Mouse (Mus musculus): ENCODE measurements around the gene Bst2. TPM values are rescaled to one million over a fixed set of nuclear protein-coding genes. Genes with fewer than 3 reads are reported as not detected.

Bst2 gene
- polyA plus RNA-seq, 1 experiment, result 371 TPM

DNA sequence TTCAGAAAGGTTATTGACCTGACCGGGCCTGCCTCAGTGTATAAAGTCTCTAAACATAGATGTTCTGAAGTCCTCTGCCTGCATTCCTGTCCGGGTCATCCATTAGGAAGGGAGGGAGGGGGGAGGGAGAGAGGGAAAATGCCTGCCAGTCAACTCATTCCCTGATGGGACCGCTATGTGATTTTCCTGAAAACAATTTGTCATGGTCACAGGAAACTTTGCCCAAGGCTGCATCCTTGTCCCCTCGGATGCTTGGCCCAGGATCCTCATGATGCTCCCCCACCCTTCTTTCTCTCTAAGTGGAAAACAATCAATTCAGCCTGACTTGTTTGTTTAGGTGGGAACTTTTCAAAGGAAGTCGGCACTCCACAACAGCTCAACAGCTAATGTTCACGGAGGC is 20.5 kb downstream of the Bst2 start:
- TF ChIP-seq CTCF (IDR thresholded peaks at IDR 0.05; ENCODE audit: extremely low read depth, insufficient read depth, insufficient read length, insufficient replicate concordance), result no peak
- no peak for TF ChIP-seq POLR2A (IDR thresholded peaks at IDR 0.05; ENCODE audit: low read depth, low read length)
- DNase-seq (ENCODE audit: low read depth in 1 of 2, low spot score in 2 of 2), result no peak

GRCm38 (mm10) chr8:71515043-71515442 is 22.2 kb downstream of the Bst2 start:
- Histone ChIP-seq H3K36me3 (ENCODE audit: control insufficient read depth, insufficient read depth, low read length) (no peaks in the 10 kb centered on the region), H3K27ac (ENCODE audit: insufficient read depth, low read length) (no peak overlapping the region), H3K4me3 (ENCODE audit: extremely low read depth, insufficient read depth, insufficient read length) (no peak overlapping the region), H3K4me1 (ENCODE audit: control insufficient read depth, insufficient read depth, insufficient read length) (no peaks in the 10 kb centered on the region), H3K27me3 (ENCODE audit: control insufficient read depth, insufficient read depth, low read length) (no peaks in the 10 kb centered on the region)
- 84% methylated on average over 5 of the region's 5 CpGs for WGBS
- TF ChIP-seq CTCF (IDR thresholded peaks at IDR 0.05; ENCODE audit: extremely low read depth, insufficient read depth, insufficient read length, insufficient replicate concordance) (no peak), POLR2A (IDR thresholded peaks at IDR 0.05; ENCODE audit: low read depth, low read length) (no peak)
- DNase-seq (ENCODE audit: low read depth in 1 of 2, low spot score in 2 of 2), result no peak

More for the DNA sequence above, 20.5 kb downstream of the Bst2 start:
- Histone ChIP-seq H3K4me3 (ENCODE audit: extremely low read depth, insufficient read depth, insufficient read length) (no peak overlapping the region), H3K4me1 (ENCODE audit: control insufficient read depth, insufficient read depth, insufficient read length) (no peaks in the 10 kb centered on the region), H3K36me3 (ENCODE audit: control insufficient read depth, insufficient read depth, low read length) (no peaks in the 10 kb centered on the region), H3K27me3 (ENCODE audit: control insufficient read depth, insufficient read depth, low read length) (no peaks in the 10 kb centered on the region), H3K27ac (ENCODE audit: insufficient read depth, low read length) (no peak overlapping the region)
- WGBS, result 75% methylated on average over 6 of the region's 6 CpGs

GRCm38 (mm10) chr8:71513018-71513754 is 24.1 kb downstream of the Bst2 start:
- TF ChIP-seq CTCF (IDR thresholded peaks at IDR 0.05; ENCODE audit: extremely low read depth, insufficient read depth, insufficient read length, insufficient replicate concordance), result no peak
- no peak for TF ChIP-seq POLR2A (IDR thresholded peaks at IDR 0.05; ENCODE audit: low read depth, low read length)
- no peak for DNase-seq (ENCODE audit: low read depth in 1 of 2, low spot score in 2 of 2)
- H3K27ac ChIP-seq (ENCODE audit: insufficient read depth, low read length), result no peak overlapping the region
- no peaks in the 10 kb centered on the region for H3K36me3 ChIP-seq (ENCODE audit: control insufficient read depth, insufficient read depth, low read length)
- no peaks in the 10 kb centered on the region for H3K4me1 ChIP-seq (ENCODE audit: control insufficient read depth, insufficient read depth, insufficient read length)
- H3K27me3 ChIP-seq (ENCODE audit: control insufficient read depth, insufficient read depth, low read length), result no peaks in the 10 kb centered on the region
- no peak overlapping the region for H3K4me3 ChIP-seq (ENCODE audit: extremely low read depth, insufficient read depth, insufficient read length)
- WGBS, result 32% methylated on average over 14 of the region's 15 CpGs

DNA sequence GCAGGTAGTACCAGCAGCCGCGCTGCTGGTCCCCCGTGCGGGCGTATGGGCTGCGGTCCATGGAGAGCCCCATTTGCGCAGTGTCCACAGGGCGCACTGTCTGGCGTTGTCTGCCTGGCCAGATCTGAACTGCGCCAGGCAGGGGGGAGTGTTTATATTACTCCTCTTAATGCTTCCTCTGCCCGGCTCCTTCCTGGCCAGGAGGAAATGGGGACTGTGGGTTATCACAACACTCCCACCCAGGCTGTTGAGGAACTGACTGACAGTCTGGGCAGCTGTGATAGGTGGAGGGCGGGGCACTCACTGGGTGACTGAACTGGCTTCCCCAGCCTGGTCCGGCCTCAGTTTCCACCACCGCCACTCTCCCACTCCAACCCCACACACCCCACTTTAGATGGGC is 25.6 kb downstream of the Bst2 start, which contains the start of gene Plvap:
TSS of gene Plvap (minus strand) at position 109 of the 400 bp plus-strand sequence.
- H3K4me3 ChIP-seq (ENCODE audit: extremely low read depth, insufficient read depth, insufficient read length), result peak within 1 kb of the TSS; percentile 23; the same call in 1 of the 2 replicates
- H3K36me3 ChIP-seq (ENCODE audit: control insufficient read depth, insufficient read depth, low read length), result no peaks in the 10 kb centered on the region
- WGBS, result 6% methylated on average over 14 of the region's 14 CpGs
- peak within 1 kb of the TSS; percentile 1; the same call in 1 of the 2 replicates for H3K27ac ChIP-seq (ENCODE audit: insufficient read depth, low read length)
- TF ChIP-seq POLR2A (IDR thresholded peaks at IDR 0.05; ENCODE audit: low read depth, low read length), result no peak
- no peak for TF ChIP-seq CTCF (IDR thresholded peaks at IDR 0.05; ENCODE audit: extremely low read depth, insufficient read depth, insufficient read length, insufficient replicate concordance)
- H3K4me1 ChIP-seq (ENCODE audit: control insufficient read depth, insufficient read depth, insufficient read length), result no peaks in the 10 kb centered on the region; the same call in 1 of the 2 replicates
- no peak for DNase-seq (ENCODE audit: low read depth in 1 of 2, low spot score in 2 of 2)
- no peaks in the 10 kb centered on the region for H3K27me3 ChIP-seq (ENCODE audit: control insufficient read depth, insufficient read depth, low read length)

DNA sequence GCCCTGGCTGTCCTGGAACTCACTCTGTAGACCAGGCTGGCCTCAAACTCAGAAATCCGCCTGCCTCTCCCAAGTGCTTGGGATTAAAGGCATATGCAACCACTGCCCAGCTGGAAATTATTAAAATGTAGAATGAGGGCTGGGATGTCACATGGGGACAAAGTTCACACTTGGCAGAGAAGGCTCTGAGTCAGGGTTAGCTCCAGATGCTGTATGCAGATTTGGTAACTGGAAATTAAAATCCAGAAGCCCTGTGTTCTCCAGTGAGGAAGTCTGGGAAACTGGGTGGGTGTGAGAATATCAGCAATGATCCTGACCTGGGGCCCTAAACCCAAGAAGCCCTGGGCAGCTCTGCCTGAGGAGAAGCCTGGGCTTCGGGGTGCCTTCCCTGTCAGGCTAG is 27.9 kb downstream of the Bst2 start:
- DNase-seq (ENCODE audit: low read depth in 1 of 2, low spot score in 2 of 2), result no peak
- Histone ChIP-seq H3K4me1 (ENCODE audit: control insufficient read depth, insufficient read depth, insufficient read length) (no peaks in the 10 kb centered on the region; the same call in 1 of the 2 replicates), H3K4me3 (ENCODE audit: extremely low read depth, insufficient read depth, insufficient read length) (peak overlapping the region; percentile 7; the same call in 1 of the 2 replicates), H3K36me3 (ENCODE audit: control insufficient read depth, insufficient read depth, low read length) (no peaks in the 10 kb centered on the region), H3K27ac (ENCODE audit: insufficient read depth, low read length) (0 out of 2 replicates have a peak overlapping the region, but pooled peaks have one; percentile 21), H3K27me3 (ENCODE audit: control insufficient read depth, insufficient read depth, low read length) (no peaks in the 10 kb centered on the region)
- WGBS, result 73% methylated on average over 2 of the region's 2 CpGs
- TF ChIP-seq POLR2A (IDR thresholded peaks at IDR 0.05; ENCODE audit: low read depth, low read length) (no peak), CTCF (IDR thresholded peaks at IDR 0.05; ENCODE audit: extremely low read depth, insufficient read depth, insufficient read length, insufficient replicate concordance) (no peak)

- no peak for DNase-seq (ENCODE audit: low read depth in 1 of 2, low spot score in 2 of 2)
- 2% methylated on average over 60 of the region's 61 CpGs for WGBS
- Histone ChIP-seq H3K4me3 (ENCODE audit: extremely low read depth, insufficient read depth, insufficient read length) (peak overlapping the region; percentile 39; the same call in 1 of the 2 replicates), H3K4me1 (ENCODE audit: control insufficient read depth, insufficient read depth, insufficient read length) (no peaks in the 10 kb centered on the region; the same call in 1 of the 2 replicates), H3K36me3 (ENCODE audit: control insufficient read depth, insufficient read depth, low read length) (no peaks in the 10 kb centered on the region), H3K27ac (ENCODE audit: insufficient read depth, low read length) (0 out of 2 replicates have a peak overlapping the region, but pooled peaks have one; percentile 37), H3K27me3 (ENCODE audit: control insufficient read depth, insufficient read depth, low read length) (no peaks in the 10 kb centered on the region)
- no peak for TF ChIP-seq POLR2A (IDR thresholded peaks at IDR 0.05; ENCODE audit: low read depth, low read length)
Measured at GRCm38 (mm10) chr8:71507589-71508104, 29.6 kb downstream of the Bst2 start.

DNA sequence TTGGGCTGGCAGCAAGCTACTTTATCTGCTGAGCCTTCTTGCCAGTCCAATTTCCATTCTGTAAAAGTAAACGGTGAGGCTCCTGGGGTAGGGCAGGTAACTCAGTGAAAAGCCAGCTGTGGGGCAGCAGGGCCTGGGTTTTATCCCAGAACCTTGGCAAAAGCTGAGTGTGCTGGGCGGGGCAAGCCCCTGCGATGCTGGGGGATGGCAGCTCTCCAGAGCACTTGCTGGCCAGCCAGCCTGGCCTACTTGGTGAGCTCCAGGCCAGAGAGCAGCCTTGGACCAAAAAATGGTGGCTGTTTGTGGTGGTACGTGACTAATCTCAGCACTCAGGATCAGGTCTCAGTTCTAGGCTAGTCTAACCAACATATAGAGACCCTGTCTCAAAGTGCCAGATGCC is 31.3 kb downstream of the Bst2 start:
- H3K27ac ChIP-seq (ENCODE audit: insufficient read depth, low read length), result no peak overlapping the region
- no peak overlapping the region for H3K4me3 ChIP-seq (ENCODE audit: extremely low read depth, insufficient read depth, insufficient read length)
- DNase-seq (ENCODE audit: low read depth in 1 of 2, low spot score in 2 of 2), result no peak
- WGBS, result 82% methylated on average over 4 of the region's 4 CpGs
- H3K36me3 ChIP-seq (ENCODE audit: control insufficient read depth, insufficient read depth, low read length), result no peaks in the 10 kb centered on the region
- H3K4me1 ChIP-seq (ENCODE audit: control insufficient read depth, insufficient read depth, insufficient read length), result no peaks in the 10 kb centered on the region; the same call in 1 of the 2 replicates
- H3K27me3 ChIP-seq (ENCODE audit: control insufficient read depth, insufficient read depth, low read length), result no peaks in the 10 kb centered on the region
- no peak for TF ChIP-seq CTCF (IDR thresholded peaks at IDR 0.05; ENCODE audit: extremely low read depth, insufficient read depth, insufficient read length, insufficient replicate concordance)
- TF ChIP-seq POLR2A (IDR thresholded peaks at IDR 0.05; ENCODE audit: low read depth, low read length), result no peak

All from spleen, adult 2 months (tissue).